Mouse (Mus musculus) CD4-positive, CD25-positive, alpha-beta regulatory T cell, adult 9 weeks (primary cell): ENCODE data around the gene 4930470P17Rik. TPM values are rescaled to one million over a fixed set of nuclear protein-coding genes. Genes with fewer than 3 reads are reported as not detected.

Source experiments
- polyA plus RNA-seq: library from polyadenylated mRNA; unstranded; fragments of 100-300 nt; shearing (Covaris generic); gene quantifications from one replicate; pipeline ENCODE4 v1.2.1, GENCODE M21; 2017

The 4930470P17Rik gene
- not detected for polyA plus RNA-seq

DNA sequence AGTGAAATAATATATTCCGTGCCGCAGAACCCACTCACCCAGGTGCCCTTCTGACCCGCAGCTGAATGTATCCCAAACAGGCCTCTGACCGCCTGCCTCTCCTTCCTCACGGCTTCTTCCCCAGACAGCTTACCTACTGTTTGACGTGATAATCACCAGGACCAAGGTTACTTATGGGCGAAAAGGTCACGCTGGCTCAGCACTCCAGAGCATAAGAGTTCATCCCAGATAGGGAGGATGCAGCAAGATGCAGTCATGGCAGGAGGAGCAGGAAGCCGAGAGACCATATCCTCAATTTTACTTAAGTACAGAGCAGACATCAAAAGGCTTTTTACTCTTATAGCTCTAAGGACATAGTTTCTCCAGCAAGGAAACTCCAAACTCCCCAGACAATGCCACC, at the start of gene 4930470P17Rik:
Gene 4930470P17Rik, minus strand, starts transcription at position 101 of the 400 bp plus-strand sequence.

Other genes starting within 250 kb of the 4930470P17Rik start
- 3.0 TPM for gene Bcas1, start 174.2 kb downstream of the 4930470P17Rik start, polyA plus RNA-seq
- 54.2 TPM for gene Pfdn4, start 105.6 kb downstream of the 4930470P17Rik start, polyA plus RNA-seq
- not detected for gene Cyp24a1, start 104.9 kb downstream of the 4930470P17Rik start, polyA plus RNA-seq
- gene Dok5, start 129.8 kb upstream of the 4930470P17Rik start, polyA plus RNA-seq = not detected